Mouse (Mus musculus): Measurements from ENCODE around the gene Tnfrsf14. TPM values are rescaled to one million over a fixed set of nuclear protein-coding genes. Genes with fewer than 3 reads are reported as not detected.

The Tnfrsf14 gene
- polyA plus RNA-seq, 1 experiment from 2014 or later, result 1.5 TPM

- no peak for DNase-seq (ENCODE audit: low spot score)
- Histone ChIP-seq H3K9me3 (ENCODE audit: low read length) (no peaks in the 10 kb centered on the region), H3K27me3 (replicated peaks; ENCODE audit: insufficient read depth, low read length) (peaks cover 39% of the 10 kb centered on the region), H3K27ac (ENCODE audit: low read length) (no peak overlapping the region), H3K9ac (replicated peaks; ENCODE audit: low read depth) (no peak overlapping the region), H3K4me3 (ENCODE audit: low read depth, low read length) (no peak overlapping the region), H3K36me3 (ENCODE audit: insufficient read depth, low read length) (no peaks in the 10 kb centered on the region), H3K4me1 (ENCODE audit: insufficient read depth, low read depth, low read length) (no peaks in the 10 kb centered on the region), H3K4me2 (replicated peaks; ENCODE audit: low read depth, low read length) (no peak overlapping the region)
- WGBS, result 10% methylated on average over 15 of the region's 16 CpGs
- TF ChIP-seq EP300 (IDR thresholded peaks at IDR 0.05) (no peak), CTCF (IDR thresholded peaks at IDR 0.05) (no peak)
- no peak for ATAC-seq
Measured at GRCm38 (mm10) chr4:154949589-154949982, 21.2 kb upstream of the Tnfrsf14 start.

- Histone ChIP-seq H3K9ac (replicated peaks; ENCODE audit: low read depth) (no peak overlapping the region), H3K4me2 (replicated peaks; ENCODE audit: low read depth, low read length) (no peak overlapping the region), H3K4me1 (ENCODE audit: insufficient read depth, low read depth, low read length) (no peaks in the 10 kb centered on the region), H3K9me3 (ENCODE audit: low read length) (no peaks in the 10 kb centered on the region), H3K27ac (ENCODE audit: low read length) (no peak overlapping the region), H3K36me3 (ENCODE audit: insufficient read depth, low read length) (no peaks in the 10 kb centered on the region), H3K27me3 (replicated peaks; ENCODE audit: insufficient read depth, low read length) (peaks cover 38% of the 10 kb centered on the region), H3K4me3 (ENCODE audit: low read depth, low read length) (no peak overlapping the region)
- ATAC-seq, result no peak
- 62% methylated on average over 6 of the region's 6 CpGs for WGBS
- TF ChIP-seq CTCF (IDR thresholded peaks at IDR 0.05), result no peak
- no peak for TF ChIP-seq EP300 (IDR thresholded peaks at IDR 0.05)
- no peak for DNase-seq (ENCODE audit: low spot score)
Measured at GRCm38 (mm10) chr4:154948940-154949588, 20.7 kb upstream of the Tnfrsf14 start.

- Histone ChIP-seq H3K36me3 (ENCODE audit: insufficient read depth, low read length) (no peaks in the 10 kb centered on the region), H3K9me3 (ENCODE audit: low read length) (no peaks in the 10 kb centered on the region), H3K9ac (replicated peaks; ENCODE audit: low read depth) (no peak overlapping the region), H3K4me2 (replicated peaks; ENCODE audit: low read depth, low read length) (no peak overlapping the region), H3K27ac (ENCODE audit: low read length) (no peak overlapping the region), H3K27me3 (replicated peaks; ENCODE audit: insufficient read depth, low read length) (peaks cover 30% of the 10 kb centered on the region), H3K4me3 (ENCODE audit: low read depth, low read length) (no peak overlapping the region), H3K4me1 (ENCODE audit: insufficient read depth, low read depth, low read length) (no peaks in the 10 kb centered on the region)
- ATAC-seq, result peak; percentile 40
- DNase-seq (ENCODE audit: low spot score), result peak; percentile 58
- 32% methylated on average over 13 of the region's 14 CpGs for WGBS
- TF ChIP-seq EP300 (IDR thresholded peaks at IDR 0.05), result no peak
Measured at GRCm38 (mm10) chr4:154948066-154948939, 19.9 kb upstream of the Tnfrsf14 start.

- TF ChIP-seq CTCF (IDR thresholded peaks at IDR 0.05) (no peak), EP300 (IDR thresholded peaks at IDR 0.05) (no peak)
- H3K36me3 ChIP-seq (ENCODE audit: insufficient read depth, low read length), result no peaks in the 10 kb centered on the region
- no peaks in the 10 kb centered on the region for H3K9me3 ChIP-seq (ENCODE audit: low read length)
- H3K4me3 ChIP-seq (ENCODE audit: low read depth, low read length), result peak overlapping the region; percentile 5; the same call in 1 of the 2 replicates
- no peak overlapping the region for H3K9ac ChIP-seq (replicated peaks; ENCODE audit: low read depth)
- H3K4me1 ChIP-seq (ENCODE audit: insufficient read depth, low read depth, low read length), result no peaks in the 10 kb centered on the region
- peaks cover 13% of the 10 kb centered on the region; the same call in 1 of the 2 replicates for H3K27me3 ChIP-seq (replicated peaks; ENCODE audit: insufficient read depth, low read length)
- WGBS, result under 1% methylated on average over 8 of the region's 8 CpGs
- H3K4me2 ChIP-seq (replicated peaks; ENCODE audit: low read depth, low read length), result peak overlapping the region; percentile 49
- ATAC-seq (peak; percentile 86), DNase-seq (ENCODE audit: low spot score) (peak; percentile 83)
- no peak overlapping the region for H3K27ac ChIP-seq (ENCODE audit: low read length)
Measured at GRCm38 (mm10) chr4:154946319-154946718, 18.0 kb upstream of the Tnfrsf14 start.

- Histone ChIP-seq H3K9ac (replicated peaks; ENCODE audit: low read depth) (no peak overlapping the region), H3K4me2 (replicated peaks; ENCODE audit: low read depth, low read length) (no peak overlapping the region), H3K9me3 (ENCODE audit: low read length) (no peaks in the 10 kb centered on the region), H3K27me3 (replicated peaks; ENCODE audit: insufficient read depth, low read length) (peaks cover 2% of the 10 kb centered on the region; the same call in 1 of the 2 replicates), H3K4me3 (ENCODE audit: low read depth, low read length) (no peak overlapping the region), H3K4me1 (ENCODE audit: insufficient read depth, low read depth, low read length) (no peaks in the 10 kb centered on the region), H3K36me3 (ENCODE audit: insufficient read depth, low read length) (no peaks in the 10 kb centered on the region), H3K27ac (ENCODE audit: low read length) (no peak overlapping the region)
- DNase-seq (ENCODE audit: low spot score), result peak; percentile 97
- TF ChIP-seq CTCF (IDR thresholded peaks at IDR 0.05) (peak; percentile 99), EP300 (IDR thresholded peaks at IDR 0.05) (no peak)
- 20% methylated on average over 2 of the region's 2 CpGs for WGBS
- ATAC-seq, result peak; percentile 83
Measured at GRCm38 (mm10) chr4:154944121-154944590, 15.8 kb upstream of the Tnfrsf14 start.

- WGBS, result 80% methylated on average over 6 of the region's 6 CpGs
Measured at GRCm38 (mm10) chr4:154943323-154944039, 15.1 kb upstream of the Tnfrsf14 start.

More at GRCm38 (mm10) chr4:154943323-154944039, 15.1 kb upstream of the Tnfrsf14 start:
- no peak overlapping the region for H3K27ac ChIP-seq (ENCODE audit: low read length)
- H3K36me3 ChIP-seq (ENCODE audit: insufficient read depth, low read length), result no peaks in the 10 kb centered on the region
- no peak overlapping the region for H3K4me2 ChIP-seq (replicated peaks; ENCODE audit: low read depth, low read length)
- no peaks in the 10 kb centered on the region for H3K4me1 ChIP-seq (ENCODE audit: insufficient read depth, low read depth, low read length)
- H3K4me3 ChIP-seq (ENCODE audit: low read depth, low read length), result no peak overlapping the region
- no peak overlapping the region for H3K9ac ChIP-seq (replicated peaks; ENCODE audit: low read depth)
- no peak for TF ChIP-seq EP300 (IDR thresholded peaks at IDR 0.05)
- TF ChIP-seq CTCF (IDR thresholded peaks at IDR 0.05), result no peak
- H3K9me3 ChIP-seq (ENCODE audit: low read length), result no peaks in the 10 kb centered on the region
- H3K27me3 ChIP-seq (replicated peaks; ENCODE audit: insufficient read depth, low read length), result no peaks in the 10 kb centered on the region
- DNase-seq (ENCODE audit: low spot score) (no peak), ATAC-seq (no peak)

Data from lung, postnatal 0 days (tissue).